Mouse (Mus musculus) neural tube, embryonic 14.5 days (tissue): ENCODE measurements at regions not wholly inside any gene's neighbourhood (a gene's known extent, or its start where the extent isn't known, plus 50 kb on each side); places are given as distances from the start of the nearest gene placed in this dataset.
A peak's percentile ranks its signal among the peaks of the same experiment; 100 is the strongest.

Source experiments
- ATAC-seq: fragments of 200-750 bp; cut with Nextera tagmentation; 2 replicates; pipeline ENCODE4 v1.8.0; 2017; ENCODE audit warnings: low read depth, mild to moderate bottlenecking, moderate TSS enrichment, moderate library complexity
- H3K27ac ChIP-seq: fragments of 300-500 bp; sonication (generic); 2 replicates; pipeline ENCODE4 v1.5.1; 2014; ENCODE audit warnings: low read depth, mild to moderate bottlenecking, control low read depth, low read length, moderate library complexity, mixed read lengths
- H3K27me3 ChIP-seq: fragments of 300-500 bp; sonication (generic); 2 replicates; pipeline ENCODE4 v1.6.1; 2014; ENCODE audit warnings: low read length; ENCODE audit not compliant: control insufficient read depth, insufficient read depth
- H3K36me3 ChIP-seq: fragments of 300-500 bp; sonication (generic); 2 replicates; pipeline ENCODE4 v1.6.1; 2014; ENCODE audit warnings: low read length, mixed read lengths; ENCODE audit not compliant: control insufficient read depth, insufficient read depth
- H3K4me1 ChIP-seq: fragments of 300-500 bp; sonication (generic); 2 replicates; pipeline ENCODE4 v1.6.1; 2014; ENCODE audit warnings: low read length; ENCODE audit not compliant: control insufficient read depth, insufficient read depth
- H3K4me2 ChIP-seq: fragments of 300-500 bp; sonication (generic); 2 replicates; pipeline ENCODE4 v1.6.1; 2014; ENCODE audit warnings: mild to moderate bottlenecking, low read depth, low read length, control low read depth
- H3K4me3 ChIP-seq: fragments of 300-500 bp; sonication (generic); 2 replicates; pipeline ENCODE4 v1.5.1; 2014; ENCODE audit warnings: low read depth, low read length, control low read depth, mixed read lengths
- H3K9ac ChIP-seq: fragments of 300-500 bp; sonication (generic); replicated peaks from 2 replicates; pipeline ENCODE4 v1.6.1; 2014; ENCODE audit warnings: low read depth, mild to moderate bottlenecking, control low read depth, low read length, mixed read lengths
- H3K9me3 ChIP-seq: fragments of 300-500 bp; sonication (generic); 2 replicates; pipeline ENCODE4 v1.6.1; 2016; ENCODE audit warnings: low read length; ENCODE audit not compliant: control insufficient read depth
- WGBS: fragments of 180-500 bp; shearing (Covaris S2); extraction: QIAGEN DNeasy Blood & Tissue Kit; methylation state at CpG from one replicate; pipeline ENCODE4 v1.1.7; 2014; 5-methylcytosine and 5-hydroxymethylcytosine counted together

- H3K27ac ChIP-seq = peak overlapping the region; percentile 35; the same call in 1 of the 2 replicates
Observed at GRCm38 (mm10) chr10:46046890-46047414, 469.3 kb downstream of the Hace1 start.

GRCm38 (mm10) chr10:46047591-46047990 is 470.0 kb downstream of the Hace1 start:
- H3K9me3 ChIP-seq = no peaks in the 10 kb centered on the region
- no peak overlapping the region for H3K9ac ChIP-seq
- no peaks in the 10 kb centered on the region for H3K36me3 ChIP-seq
- no peak overlapping the region for H3K4me2 ChIP-seq
- H3K4me3 ChIP-seq = no peak overlapping the region
- H3K27ac ChIP-seq = no peak overlapping the region
- 33% methylated on average over 4 of the region's 4 CpGs for WGBS
- ATAC-seq = no peak
- H3K27me3 ChIP-seq = no peaks in the 10 kb centered on the region
- H3K4me1 ChIP-seq = 0 out of 2 replicates have a peak, but pooled peaks cover 7% of the 10 kb centered on the region

More at GRCm38 (mm10) chr10:46046890-46047414, 469.3 kb downstream of the Hace1 start:
- Histone ChIP-seq H3K4me3 (no peak overlapping the region), H3K27me3 (no peaks in the 10 kb centered on the region), H3K36me3 (no peaks in the 10 kb centered on the region), H3K9ac (no peak overlapping the region), H3K9me3 (no peaks in the 10 kb centered on the region), H3K4me1 (0 out of 2 replicates have a peak, but pooled peaks cover 7% of the 10 kb centered on the region), H3K4me2 (no peak overlapping the region)
- 67% methylated on average over 8 of the region's 8 CpGs for WGBS
- no peak; the same call in 1 of the 2 replicates for ATAC-seq

GRCm38 (mm10) chr10:46057362-46058198 is 480.0 kb downstream of the Hace1 start:
- Histone ChIP-seq H3K4me1 (no peaks in the 10 kb centered on the region), H3K4me3 (no peak overlapping the region), H3K4me2 (no peak overlapping the region), H3K36me3 (no peaks in the 10 kb centered on the region), H3K27me3 (no peaks in the 10 kb centered on the region), H3K9me3 (no peaks in the 10 kb centered on the region), H3K9ac (no peak overlapping the region), H3K27ac (0 out of 2 replicates have a peak overlapping the region, but pooled peaks have one; percentile 12)
- 29% methylated on average over 14 of the region's 14 CpGs for WGBS
- ATAC-seq = peak; percentile 81

- no peak overlapping the region for H3K9ac ChIP-seq
- H3K27ac ChIP-seq = 0 out of 2 replicates have a peak overlapping the region, but pooled peaks have one; percentile 12
- H3K4me3 ChIP-seq = no peak overlapping the region
- ATAC-seq = no peak
- 82% methylated on average over 5 of the region's 5 CpGs for WGBS
- no peaks in the 10 kb centered on the region for H3K36me3 ChIP-seq
- no peaks in the 10 kb centered on the region for H3K27me3 ChIP-seq
- H3K9me3 ChIP-seq = no peaks in the 10 kb centered on the region
- H3K4me1 ChIP-seq = no peaks in the 10 kb centered on the region
- no peak overlapping the region for H3K4me2 ChIP-seq
Observed at GRCm38 (mm10) chr10:46058199-46058472, 480.5 kb downstream of the Hace1 start.

DNA sequence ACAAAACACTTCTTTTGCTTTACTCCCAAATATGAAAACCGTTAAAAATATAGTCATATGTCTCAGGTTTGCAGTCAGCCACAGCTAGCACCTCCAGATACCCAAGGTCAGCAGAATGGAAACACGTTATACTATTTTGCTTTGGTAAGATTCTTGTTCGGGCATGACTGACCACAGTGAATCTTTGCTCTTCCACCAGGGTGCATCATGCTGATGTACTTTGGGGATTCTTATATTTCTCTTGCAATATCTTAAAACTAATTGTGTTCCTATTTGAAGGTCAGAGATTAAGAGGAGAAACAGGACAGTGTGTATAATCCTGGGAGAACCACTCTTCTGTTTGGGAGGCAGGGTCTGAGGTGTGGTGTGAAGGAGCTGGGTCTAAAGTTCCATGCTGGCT is 481.7 kb downstream of the Hace1 start:
- no peak for ATAC-seq
- no peak overlapping the region for H3K4me2 ChIP-seq
- H3K27me3 ChIP-seq = no peaks in the 10 kb centered on the region
- H3K4me1 ChIP-seq = no peaks in the 10 kb centered on the region
- H3K27ac ChIP-seq = no peak overlapping the region
- H3K9ac ChIP-seq = no peak overlapping the region
- no peaks in the 10 kb centered on the region for H3K9me3 ChIP-seq
- H3K4me3 ChIP-seq = no peak overlapping the region
- H3K36me3 ChIP-seq = no peaks in the 10 kb centered on the region
- 81% methylated on average over 3 of the region's 3 CpGs for WGBS

DNA sequence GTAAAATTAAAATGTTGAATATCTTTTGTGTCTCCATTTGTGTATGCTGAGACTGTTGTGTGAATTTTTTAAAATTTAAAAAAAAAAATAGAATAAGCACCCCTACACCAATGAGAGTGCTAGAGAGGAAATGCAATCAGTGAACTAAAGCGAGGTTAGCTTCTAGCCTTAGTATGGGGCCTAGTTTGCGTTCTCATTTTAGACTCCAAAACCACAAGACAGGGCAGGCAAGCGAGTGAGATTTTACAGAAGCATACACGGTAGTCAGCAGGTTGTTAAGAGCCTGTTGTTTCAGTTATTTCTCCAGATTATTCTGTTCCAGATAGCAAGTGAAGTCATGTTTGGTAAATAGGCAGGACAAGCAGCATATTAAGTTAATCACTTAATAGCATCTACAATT is 486.2 kb downstream of the Hace1 start:
- ATAC-seq = no peak
- H3K4me2 ChIP-seq = no peak overlapping the region
- no peaks in the 10 kb centered on the region for H3K36me3 ChIP-seq
- H3K4me1 ChIP-seq = no peaks in the 10 kb centered on the region
- no peaks in the 10 kb centered on the region for H3K9me3 ChIP-seq
- WGBS = 89% methylated on average over 4 of the region's 4 CpGs
- H3K27me3 ChIP-seq = no peaks in the 10 kb centered on the region
- no peak overlapping the region for H3K4me3 ChIP-seq
- H3K27ac ChIP-seq = no peak overlapping the region
- H3K9ac ChIP-seq = no peak overlapping the region

- H3K4me1 ChIP-seq = peaks cover 6% of the 10 kb centered on the region; the same call in 1 of the 2 replicates
- H3K9me3 ChIP-seq = no peaks in the 10 kb centered on the region
- no peak overlapping the region for H3K4me3 ChIP-seq
- WGBS = 82% methylated on average over 3 of the region's 3 CpGs
- H3K9ac ChIP-seq = no peak overlapping the region
- H3K4me2 ChIP-seq = no peak overlapping the region
- H3K27me3 ChIP-seq = no peaks in the 10 kb centered on the region
- no peaks in the 10 kb centered on the region for H3K36me3 ChIP-seq
- no peak overlapping the region for H3K27ac ChIP-seq
- no peak for ATAC-seq
Observed at GRCm38 (mm10) chr10:46070766-46071165, 493.1 kb downstream of the Hace1 start.

DNA sequence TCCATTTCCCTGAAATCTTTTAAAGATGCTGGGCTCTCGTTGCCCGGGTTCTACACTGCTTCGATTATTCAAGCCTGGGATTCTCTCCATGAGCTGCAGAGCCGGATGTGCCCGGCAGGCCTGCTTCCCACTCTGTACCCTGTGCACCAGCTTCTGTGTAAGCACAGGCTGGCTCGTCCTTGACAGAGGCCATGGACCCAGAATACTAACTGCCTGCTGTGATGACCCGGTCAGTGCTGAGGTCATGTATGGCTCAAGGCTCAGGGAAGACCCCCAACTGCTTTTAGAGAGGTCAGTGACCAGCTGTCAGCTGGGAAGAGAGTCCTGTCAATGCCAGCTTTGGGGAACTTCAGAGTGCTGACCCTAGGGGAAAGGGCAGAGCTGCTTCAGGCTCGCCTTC is 493.6 kb downstream of the Hace1 start:
- no peaks in the 10 kb centered on the region for H3K36me3 ChIP-seq
- H3K4me1 ChIP-seq = peaks cover 6% of the 10 kb centered on the region; the same call in 1 of the 2 replicates
- H3K4me2 ChIP-seq = no peak overlapping the region
- 48% methylated on average over 8 of the region's 8 CpGs for WGBS
- H3K27ac ChIP-seq = no peak overlapping the region
- no peak overlapping the region for H3K4me3 ChIP-seq
- H3K9me3 ChIP-seq = no peaks in the 10 kb centered on the region
- no peak overlapping the region for H3K9ac ChIP-seq
- H3K27me3 ChIP-seq = no peaks in the 10 kb centered on the region
- ATAC-seq = peak; percentile 63; the same call in 1 of the 2 replicates

GRCm38 (mm10) chr10:46071810-46072549 is 494.4 kb downstream of the Hace1 start:
- no peak overlapping the region for H3K4me2 ChIP-seq
- H3K27me3 ChIP-seq = no peaks in the 10 kb centered on the region
- H3K4me3 ChIP-seq = no peak overlapping the region
- H3K36me3 ChIP-seq = no peaks in the 10 kb centered on the region
- no peak overlapping the region for H3K9ac ChIP-seq
- peaks cover 6% of the 10 kb centered on the region; the same call in 1 of the 2 replicates for H3K4me1 ChIP-seq
- 38% methylated on average over 12 of the region's 12 CpGs for WGBS
- no peaks in the 10 kb centered on the region for H3K9me3 ChIP-seq
- peak; percentile 39; the same call in 1 of the 2 replicates for ATAC-seq
- H3K27ac ChIP-seq = peak overlapping the region; percentile 52
